16 mouse cellular contexts compared by ENCODE assay signal in the genomic region with DNA sequence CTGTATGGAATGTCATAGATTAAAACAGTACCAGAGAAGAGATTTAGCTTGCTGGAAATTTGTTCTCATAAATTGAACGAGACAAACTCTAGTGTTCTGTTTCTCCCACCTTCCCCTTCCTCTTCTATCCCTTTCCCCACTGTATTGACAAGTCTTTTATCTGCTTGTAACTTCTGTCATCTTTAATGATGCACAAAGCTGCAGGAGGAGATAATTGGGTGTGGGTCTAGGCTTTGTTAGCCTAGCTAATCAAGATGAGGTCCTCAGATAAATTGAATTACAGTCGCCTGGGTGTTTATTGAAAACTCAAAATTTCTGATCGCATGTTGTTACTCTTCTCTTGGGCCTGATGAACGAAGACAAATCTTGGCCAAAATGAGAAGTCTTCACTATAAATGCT.
"Had no signal": no experiment of that assay in that cellular context is flagged by ENCODE, and none has a peak within 500 bp of the region (broad histone marks: within the 10 kb centered on the region; RNA-seq: fewer than 3 reads in every experiment).

No protein-coding gene starts in this region.

- H3K4me2 ChIP-seq: neural tube, embryonic 13.5 days; neural tube, embryonic 15.5 days; stomach, embryonic 15.5 days had no signal

- H3K9me3 ChIP-seq: neural tube, embryonic 13.5 days; neural tube, embryonic 15.5 days; stomach, embryonic 15.5 days had no signal

- H3K27me3 ChIP-seq: neural tube, embryonic 13.5 days; neural tube, embryonic 15.5 days; stomach, embryonic 15.5 days had no signal

- H3K9ac ChIP-seq: neural tube, embryonic 13.5 days; neural tube, embryonic 15.5 days; stomach, embryonic 15.5 days had no signal

- H3K4me3 ChIP-seq: neural tube, embryonic 13.5 days; neural tube, embryonic 15.5 days; stomach, embryonic 15.5 days had no signal

- DNase-seq: retina, postnatal 1 day; right cerebral cortex, adult 18-20 months; right cerebral cortex, postnatal 14 days; right cerebral cortex, postnatal 25 days; right cerebral cortex, postnatal 4 days; spleen, adult 18-20 months; thymus, adult 18-20 months; thymus, adult 2 months; thymus, postnatal 14 days; thymus, postnatal 25 days; thymus, postnatal 36 days; thymus, postnatal 4 days had no signal

- H3K4me1 ChIP-seq: neural tube, embryonic 13.5 days; neural tube, embryonic 15.5 days; stomach, embryonic 15.5 days had no signal

- H3K27ac ChIP-seq: neural tube, embryonic 13.5 days; neural tube, embryonic 15.5 days; stomach, embryonic 15.5 days; stomach, postnatal 0 days had no signal

- H3K36me3 ChIP-seq: neural tube, embryonic 13.5 days; neural tube, embryonic 15.5 days; stomach, embryonic 15.5 days had no signal
